Mouse (Mus musculus) layer of hippocampus, postnatal 36 days (tissue): ENCODE measurements around the gene Fgfr2. TPM values are rescaled to one million over a fixed set of nuclear protein-coding genes. Genes with fewer than 3 reads are reported as not detected.
"Not testable (repeated sequence)": the region's sequence is repeated elsewhere in the genome, so short reads cannot be mapped to it uniquely, and the experiment has no call there.

ENCODE experiments used
- DNase-seq, 2 experiments: peaks; one replicate each; pipeline ENCODE4 v3.0.0; 2022
- total RNA-seq, 2 experiments: library from RNA; stranded (reverse); gene quantifications; 2 replicates each; pipeline ENCODE4 v1.2.3; 2021

Fgfr2 gene
- total RNA-seq, 2 experiments from 2014 or later = 45.4 to 47.9 TPM

DNA sequence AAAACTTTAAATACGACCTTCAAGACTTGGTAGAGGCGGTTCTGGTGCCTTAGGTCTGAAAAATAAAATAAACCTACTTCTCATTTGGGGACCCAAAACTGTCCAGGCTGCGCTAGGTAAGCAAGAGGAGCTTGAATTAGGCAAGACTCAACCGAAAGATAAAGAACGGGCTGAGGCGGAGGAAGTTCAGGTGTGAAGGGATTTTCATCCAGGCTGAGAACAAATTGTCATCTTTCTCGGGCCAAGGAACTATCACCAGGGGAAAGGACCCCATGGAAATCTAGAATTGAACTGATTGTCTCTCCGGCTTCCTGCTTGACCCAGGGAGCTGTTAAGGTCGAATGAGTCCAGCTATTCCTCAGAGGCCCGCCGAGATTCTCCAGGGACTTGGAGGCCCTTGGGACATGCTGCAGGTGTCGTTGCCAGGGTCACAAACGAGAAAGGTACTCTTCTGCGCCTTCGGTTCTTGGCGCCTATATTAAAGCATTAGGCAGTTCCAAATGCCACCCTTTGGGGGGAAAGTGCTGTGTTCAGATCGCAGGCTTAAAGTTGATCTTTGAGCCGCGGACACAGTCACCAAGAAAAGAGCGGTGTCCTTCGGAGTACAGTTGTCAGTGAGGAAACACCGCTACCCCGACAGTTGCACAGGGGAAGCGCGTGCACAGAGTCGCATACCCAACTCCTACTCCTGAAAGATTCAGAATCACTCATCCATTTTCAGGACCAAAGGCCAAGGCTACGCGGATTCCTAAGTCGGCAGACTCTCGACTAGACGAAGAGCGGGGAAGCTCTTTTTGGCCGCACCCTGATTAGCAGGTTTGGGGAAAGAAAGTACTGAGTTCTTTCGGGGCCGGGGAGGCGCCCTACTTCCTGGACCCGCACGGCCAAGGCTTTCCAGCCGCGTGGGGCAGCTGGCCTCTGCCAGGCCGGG, 1581.7 kb downstream of the Fgfr2 start:
- DNase-seq = no peak

DNA sequence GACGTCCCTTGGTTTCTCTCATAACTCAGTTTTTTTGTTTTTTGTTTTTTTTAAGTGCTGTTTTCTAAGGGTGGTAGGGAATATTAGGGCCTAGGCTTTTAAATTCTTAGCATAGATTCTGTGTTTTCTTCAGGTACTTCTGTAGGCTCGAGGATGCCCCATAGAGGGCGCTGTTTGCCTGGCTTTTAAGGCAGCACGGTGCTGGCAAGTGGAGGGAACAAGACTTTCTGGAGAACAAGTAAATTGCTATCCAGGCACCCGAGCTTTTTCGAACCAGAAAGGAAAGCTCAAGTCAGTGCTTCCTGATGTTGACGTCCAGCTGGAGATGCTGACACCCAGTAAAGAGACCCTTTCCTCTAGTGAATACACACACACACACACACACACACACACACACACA, 1583.2 kb downstream of the Fgfr2 start:
- DNase-seq = peak; percentile 67 to 70

DNA sequence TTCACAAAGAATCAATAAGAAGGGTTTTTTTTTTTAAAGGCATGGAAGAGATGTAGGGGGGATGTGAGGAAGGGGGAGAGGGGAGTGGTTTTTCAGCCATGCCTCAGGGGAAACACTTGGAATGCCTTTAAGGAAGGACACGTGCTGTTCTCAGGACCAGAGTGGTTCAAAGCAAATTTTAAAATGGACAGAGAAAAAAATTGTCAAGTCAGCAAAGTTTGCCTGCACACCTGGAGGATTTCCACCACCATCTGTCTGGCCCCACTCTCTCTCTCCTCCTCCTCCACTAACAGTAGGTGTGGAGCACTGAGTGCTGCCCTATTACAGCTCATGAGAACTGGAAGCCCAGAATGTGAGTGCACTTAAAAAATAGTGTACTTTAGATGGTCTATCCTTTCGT, 1619.4 kb downstream of the Fgfr2 start:
- no peak for DNase-seq

- DNase-seq = no peak
Observed at GRCm38 (mm10) chr7:131478403-131478802, 1644.7 kb downstream of the Fgfr2 start.

DNA sequence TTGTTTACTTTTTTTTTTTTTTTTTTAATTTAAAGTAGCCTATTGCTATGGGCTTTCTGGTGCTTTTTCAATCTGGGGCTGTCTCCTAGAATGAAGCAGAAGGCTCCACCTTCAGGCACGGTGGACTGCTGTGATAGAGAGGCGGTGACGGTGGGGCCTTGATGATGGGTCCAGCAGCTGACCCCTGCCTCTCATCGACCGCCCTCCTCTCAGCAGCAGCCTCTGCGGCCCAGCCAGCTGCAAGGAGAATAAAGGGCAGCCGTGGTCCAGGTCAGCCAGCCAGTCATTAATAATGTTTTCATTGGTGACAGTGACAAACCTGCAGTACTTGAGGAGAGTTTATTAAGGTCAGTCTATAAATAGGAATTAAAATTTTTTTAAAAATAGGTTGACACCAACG, 1646.0 kb downstream of the Fgfr2 start:
- DNase-seq = no peak

DNA sequence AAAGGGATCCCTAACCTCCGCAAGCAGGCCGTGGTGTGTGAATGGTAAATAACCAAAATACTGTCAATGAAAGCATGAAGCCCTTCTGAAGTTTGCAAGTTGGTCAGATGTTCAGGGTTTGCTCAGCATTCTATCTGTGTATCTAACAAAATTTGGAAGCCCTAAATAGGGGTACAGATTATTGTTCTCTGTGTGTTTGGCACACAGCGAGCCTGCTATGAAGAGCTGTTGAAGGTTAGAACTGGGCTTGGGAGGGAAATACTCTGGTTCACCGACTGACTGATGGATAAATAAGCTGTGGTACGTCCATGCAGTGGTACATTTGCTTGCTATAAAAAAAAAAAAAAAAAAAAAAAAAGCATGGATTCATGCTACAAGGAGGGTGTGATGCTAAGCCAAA, 1651.6 kb downstream of the Fgfr2 start:
- no peak for DNase-seq

- no peak for DNase-seq
Observed at GRCm38 (mm10) chr7:131469506-131469905, 1653.6 kb downstream of the Fgfr2 start.

DNA sequence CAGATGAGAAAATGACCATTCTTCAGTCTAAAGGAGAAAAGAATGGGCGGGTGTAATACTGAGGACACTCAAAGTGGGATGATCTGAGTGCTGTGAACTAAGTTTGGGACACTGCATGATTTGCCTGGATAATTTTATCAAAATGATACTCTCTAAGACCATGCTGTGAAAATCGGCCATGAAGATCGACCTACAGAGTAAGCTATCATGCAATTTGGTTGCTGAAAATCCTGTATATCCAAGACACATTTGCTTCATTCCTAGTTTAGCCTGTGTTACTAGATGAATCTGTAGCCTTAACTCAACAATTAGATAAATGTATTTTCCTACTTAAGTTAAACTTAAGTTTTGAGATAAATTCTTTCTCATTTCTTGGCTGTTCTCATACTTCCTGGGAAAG, 1655.8 kb downstream of the Fgfr2 start:
- no peak for DNase-seq

DNA sequence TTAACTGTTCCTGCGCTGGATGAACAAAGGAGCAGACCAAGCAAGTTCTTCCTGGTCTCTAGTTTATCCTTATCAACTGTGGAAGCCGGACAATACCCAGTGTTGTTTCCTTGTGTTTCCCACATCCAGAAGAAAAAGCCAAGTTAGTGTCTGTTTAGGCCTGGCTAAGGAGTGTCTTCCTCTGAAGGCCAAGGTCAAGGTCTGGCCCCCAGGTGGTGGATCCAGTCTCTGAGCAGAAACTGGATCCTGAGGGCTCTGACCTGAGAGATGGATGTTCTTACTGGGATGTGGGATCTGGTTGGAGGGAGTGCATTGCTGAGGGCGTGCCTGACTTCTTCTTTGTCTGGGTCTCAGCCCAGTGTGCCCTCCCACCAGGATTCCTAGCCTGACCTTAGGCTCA, 1657.4 kb downstream of the Fgfr2 start:
- DNase-seq = no peak

GRCm38 (mm10) chr7:131465117-131465601, 1658.0 kb downstream of the Fgfr2 start:
- no peak for DNase-seq

GRCm38 (mm10) chr7:131456714-131457113, 1666.4 kb downstream of the Fgfr2 start:
- no peak for DNase-seq

DNA sequence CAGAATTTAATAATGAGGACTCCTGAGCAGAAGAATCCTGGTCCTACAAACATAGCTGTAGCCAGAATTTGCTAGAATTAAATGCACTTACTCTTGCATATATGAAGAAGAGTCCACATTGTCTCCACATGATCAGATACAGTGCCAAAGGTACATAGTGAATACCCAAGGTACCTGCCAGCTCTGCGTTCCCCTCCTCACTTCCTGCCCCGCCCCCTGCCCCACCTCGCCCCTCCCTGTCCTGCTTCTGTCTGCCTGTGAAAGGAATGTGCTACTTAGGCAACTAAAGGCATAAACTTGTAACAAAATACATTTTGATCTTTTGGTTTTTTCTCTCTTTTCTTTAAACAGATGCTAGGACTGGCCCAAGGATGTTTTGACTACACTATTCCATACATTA, 1686.1 kb downstream of the Fgfr2 start:
- no peak for DNase-seq

DNA sequence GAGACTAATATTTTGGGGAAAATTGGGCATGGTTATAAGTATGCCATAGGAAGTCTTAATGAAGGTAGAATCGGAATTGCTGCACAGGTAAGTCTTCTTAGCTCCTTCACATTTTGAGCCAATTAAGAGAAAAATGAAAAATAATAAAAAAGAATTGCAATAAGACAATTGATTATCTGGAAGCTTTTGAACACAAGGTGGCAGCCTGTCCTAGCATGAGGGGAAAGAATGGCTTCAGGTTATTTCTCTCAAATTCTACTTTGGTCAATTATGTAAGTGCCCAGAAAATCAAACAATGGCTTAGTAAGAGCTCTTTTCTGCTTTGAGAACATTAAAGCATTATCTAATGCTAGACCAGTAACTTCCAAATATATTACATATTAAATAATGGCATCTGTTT, 1688.9 kb downstream of the Fgfr2 start:
- no peak for DNase-seq

DNA sequence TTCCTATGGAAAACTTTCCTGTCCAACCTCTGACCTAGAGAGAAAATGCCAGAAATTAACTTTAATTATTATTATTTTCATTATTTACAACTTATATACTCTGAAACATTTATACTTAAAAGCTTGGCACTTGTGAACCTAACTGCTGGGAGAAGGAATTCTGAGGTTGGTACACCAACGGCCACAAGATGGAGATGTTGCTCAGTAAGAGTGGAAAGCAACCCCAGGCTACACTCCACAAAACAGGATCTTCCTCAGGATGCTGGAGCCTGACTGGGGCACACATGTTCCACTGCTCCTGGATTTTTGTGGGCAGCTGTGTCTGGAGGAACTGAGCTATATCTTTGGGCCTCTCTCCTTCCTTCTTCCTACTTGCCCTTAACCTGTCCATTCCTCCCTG, 1690.9 kb downstream of the Fgfr2 start:
- peak in 1 of 2 experiments; percentile 44 for DNase-seq

GRCm38 (mm10) chr7:131427331-131427730, 1695.8 kb downstream of the Fgfr2 start:
- DNase-seq = no peak

DNA sequence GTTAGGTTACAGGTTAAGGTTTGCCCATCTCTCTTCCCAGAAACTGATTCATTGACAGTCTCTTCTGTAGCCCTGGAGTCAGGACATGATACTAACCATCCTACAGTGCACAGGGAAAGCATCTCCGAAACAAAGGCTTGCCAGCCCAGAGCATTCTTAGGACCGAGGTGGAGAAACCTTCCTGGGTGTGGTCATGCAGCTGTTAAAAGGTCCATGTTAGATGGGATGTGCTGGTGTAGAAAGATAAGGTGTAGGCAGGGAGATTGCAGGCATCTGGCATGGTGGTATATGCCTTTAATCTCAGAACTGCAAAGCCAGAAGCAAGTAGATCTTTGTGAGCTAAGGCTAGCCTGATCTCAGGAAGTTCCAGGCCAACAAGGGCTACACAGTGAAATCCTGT, 1698.2 kb downstream of the Fgfr2 start:
- DNase-seq = no peak

GRCm38 (mm10) chr7:131417605-131418004, 1705.5 kb downstream of the Fgfr2 start:
- no peak for DNase-seq

DNA sequence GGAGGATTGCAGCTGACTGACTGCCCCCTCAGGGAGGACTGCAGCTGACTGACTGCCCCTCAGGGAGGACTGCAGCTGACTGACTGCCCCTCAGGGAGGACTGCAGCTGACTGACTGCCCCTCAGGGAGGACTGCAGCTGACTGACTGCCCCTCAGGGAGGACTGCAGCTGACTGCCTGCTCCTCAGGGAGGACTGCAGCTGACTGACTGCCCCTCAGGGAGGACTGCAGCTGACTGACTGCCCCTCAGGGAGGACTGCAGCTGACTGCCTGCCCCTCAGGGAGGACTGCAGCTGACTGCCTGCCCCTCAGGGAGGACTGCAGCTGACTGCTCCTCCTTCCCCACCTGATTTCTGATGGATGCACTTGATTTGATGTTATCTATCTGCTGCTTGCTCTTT, 1706.4 kb downstream of the Fgfr2 start:
- not testable (repeated sequence) for DNase-seq

GRCm38 (mm10) chr7:131411941-131412270, 1711.2 kb downstream of the Fgfr2 start:
- DNase-seq = no peak

GRCm38 (mm10) chr7:131411221-131411940, 1711.8 kb downstream of the Fgfr2 start:
- DNase-seq = no peak

- peak; percentile 99 to 100 for DNase-seq
Observed at GRCm38 (mm10) chr7:131410416-131411058, 1712.6 kb downstream of the Fgfr2 start, which contains the start of the genes Ikzf5 and Acadsb. Gene Ikzf5 (minus strand): TSS chr7:131410521. Gene Acadsb (plus strand): TSS chr7:131410601.

- DNase-seq = no peak
Observed at GRCm38 (mm10) chr7:131409988-131410385, 1713.2 kb downstream of the Fgfr2 start.
